Mouse (Mus musculus): ENCODE measurements around the gene Srcin1. TPM values are rescaled to one million over a fixed set of nuclear protein-coding genes. Genes with fewer than 3 reads are reported as not detected.

Srcin1 gene
- polyA plus RNA-seq, 1 experiment = 0.32 TPM

GRCm38 (mm10) chr11:97575075-97575474 lies 911 bp downstream of the Srcin1 start:
- Histone ChIP-seq H3K36me3 (ENCODE audit: control insufficient read depth, insufficient read depth, low read length) (no peaks in the 10 kb centered on the region), H3K4me1 (replicated peaks; ENCODE audit: control insufficient read depth, insufficient read depth, low read length) (peaks cover 7% of the 10 kb centered on the region), H3K27ac (ENCODE audit: control insufficient read depth, insufficient read depth, low read length) (no peak overlapping the region), H3K4me3 (ENCODE audit: control insufficient read depth, insufficient read depth, low read length) (peak overlapping the region; percentile 37), H3K27me3 (ENCODE audit: control insufficient read depth, insufficient read depth, low read length) (peaks cover 9% of the 10 kb centered on the region; the same call in 1 of the 2 replicates)
- 1% methylated on average over 56 of the region's 62 CpGs for WGBS
- DNase-seq = peak; percentile 20
- TF ChIP-seq POLR2A (IDR thresholded peaks at IDR 0.05; ENCODE audit: control insufficient read depth, extremely low read depth, insufficient read depth, low read length, poor library complexity) (no peak), CTCF (IDR thresholded peaks at IDR 0.05; ENCODE audit: borderline replicate concordance, control insufficient read depth, extremely low read depth, insufficient read depth, low read length, poor library complexity) (no peak)

GRCm38 (mm10) chr11:97574551-97575051 lies 1.4 kb downstream of the Srcin1 start:
- H3K27me3 ChIP-seq (ENCODE audit: control insufficient read depth, insufficient read depth, low read length) = peaks cover 9% of the 10 kb centered on the region; the same call in 1 of the 2 replicates
- TF ChIP-seq CTCF (IDR thresholded peaks at IDR 0.05; ENCODE audit: borderline replicate concordance, control insufficient read depth, extremely low read depth, insufficient read depth, low read length, poor library complexity) = no peak
- TF ChIP-seq POLR2A (IDR thresholded peaks at IDR 0.05; ENCODE audit: control insufficient read depth, extremely low read depth, insufficient read depth, low read length, poor library complexity) = no peak
- WGBS = 3% methylated on average over 37 of the region's 43 CpGs
- peak; percentile 7 for DNase-seq
- no peaks in the 10 kb centered on the region for H3K36me3 ChIP-seq (ENCODE audit: control insufficient read depth, insufficient read depth, low read length)
- H3K4me3 ChIP-seq (ENCODE audit: control insufficient read depth, insufficient read depth, low read length) = no peak overlapping the region
- H3K4me1 ChIP-seq (replicated peaks; ENCODE audit: control insufficient read depth, insufficient read depth, low read length) = peaks cover 7% of the 10 kb centered on the region
- H3K27ac ChIP-seq (ENCODE audit: control insufficient read depth, insufficient read depth, low read length) = no peak overlapping the region

GRCm38 (mm10) chr11:97573891-97574550 lies 2.0 kb downstream of the Srcin1 start:
- DNase-seq = peak; percentile 16
- WGBS = 5% methylated on average over 28 of the region's 28 CpGs
- TF ChIP-seq POLR2A (IDR thresholded peaks at IDR 0.05; ENCODE audit: control insufficient read depth, extremely low read depth, insufficient read depth, low read length, poor library complexity) = no peak
- no peak for TF ChIP-seq CTCF (IDR thresholded peaks at IDR 0.05; ENCODE audit: borderline replicate concordance, control insufficient read depth, extremely low read depth, insufficient read depth, low read length, poor library complexity)
- no peak overlapping the region for H3K4me3 ChIP-seq (ENCODE audit: control insufficient read depth, insufficient read depth, low read length)
- peaks cover 9% of the 10 kb centered on the region; the same call in 1 of the 2 replicates for H3K27me3 ChIP-seq (ENCODE audit: control insufficient read depth, insufficient read depth, low read length)
- no peaks in the 10 kb centered on the region for H3K36me3 ChIP-seq (ENCODE audit: control insufficient read depth, insufficient read depth, low read length)
- peaks cover 7% of the 10 kb centered on the region for H3K4me1 ChIP-seq (replicated peaks; ENCODE audit: control insufficient read depth, insufficient read depth, low read length)
- no peak overlapping the region for H3K27ac ChIP-seq (ENCODE audit: control insufficient read depth, insufficient read depth, low read length)

GRCm38 (mm10) chr11:97572895-97573480 lies 3.0 kb downstream of the Srcin1 start:
- no peak for DNase-seq
- Histone ChIP-seq H3K36me3 (ENCODE audit: control insufficient read depth, insufficient read depth, low read length) (no peaks in the 10 kb centered on the region), H3K27me3 (ENCODE audit: control insufficient read depth, insufficient read depth, low read length) (peaks cover 9% of the 10 kb centered on the region; the same call in 1 of the 2 replicates), H3K4me1 (replicated peaks; ENCODE audit: control insufficient read depth, insufficient read depth, low read length) (peaks cover 7% of the 10 kb centered on the region), H3K4me3 (ENCODE audit: control insufficient read depth, insufficient read depth, low read length) (no peak overlapping the region), H3K27ac (ENCODE audit: control insufficient read depth, insufficient read depth, low read length) (no peak overlapping the region)
- TF ChIP-seq POLR2A (IDR thresholded peaks at IDR 0.05; ENCODE audit: control insufficient read depth, extremely low read depth, insufficient read depth, low read length, poor library complexity) = no peak
- TF ChIP-seq CTCF (IDR thresholded peaks at IDR 0.05; ENCODE audit: borderline replicate concordance, control insufficient read depth, extremely low read depth, insufficient read depth, low read length, poor library complexity) = no peak
- WGBS = 36% methylated on average over 7 of the region's 7 CpGs

GRCm38 (mm10) chr11:97572089-97572345 lies 4.0 kb downstream of the Srcin1 start:
- Histone ChIP-seq H3K4me1 (replicated peaks; ENCODE audit: control insufficient read depth, insufficient read depth, low read length) (peaks cover 7% of the 10 kb centered on the region), H3K4me3 (ENCODE audit: control insufficient read depth, insufficient read depth, low read length) (no peak overlapping the region), H3K27ac (ENCODE audit: control insufficient read depth, insufficient read depth, low read length) (no peak overlapping the region), H3K27me3 (ENCODE audit: control insufficient read depth, insufficient read depth, low read length) (peaks cover 9% of the 10 kb centered on the region; the same call in 1 of the 2 replicates), H3K36me3 (ENCODE audit: control insufficient read depth, insufficient read depth, low read length) (no peaks in the 10 kb centered on the region)
- DNase-seq = no peak
- TF ChIP-seq POLR2A (IDR thresholded peaks at IDR 0.05; ENCODE audit: control insufficient read depth, extremely low read depth, insufficient read depth, low read length, poor library complexity) (no peak), CTCF (IDR thresholded peaks at IDR 0.05; ENCODE audit: borderline replicate concordance, control insufficient read depth, extremely low read depth, insufficient read depth, low read length, poor library complexity) (no peak)
- 24% methylated on average over 5 of the region's 5 CpGs for WGBS

- TF ChIP-seq CTCF (IDR thresholded peaks at IDR 0.05; ENCODE audit: borderline replicate concordance, control insufficient read depth, extremely low read depth, insufficient read depth, low read length, poor library complexity) (no peak), POLR2A (IDR thresholded peaks at IDR 0.05; ENCODE audit: control insufficient read depth, extremely low read depth, insufficient read depth, low read length, poor library complexity) (no peak)
- 24% methylated on average over 8 of the region's 8 CpGs for WGBS
- H3K36me3 ChIP-seq (ENCODE audit: control insufficient read depth, insufficient read depth, low read length) = no peaks in the 10 kb centered on the region
- H3K27me3 ChIP-seq (ENCODE audit: control insufficient read depth, insufficient read depth, low read length) = peaks cover 9% of the 10 kb centered on the region; the same call in 1 of the 2 replicates
- no peak for DNase-seq
- peaks cover 7% of the 10 kb centered on the region for H3K4me1 ChIP-seq (replicated peaks; ENCODE audit: control insufficient read depth, insufficient read depth, low read length)
- H3K27ac ChIP-seq (ENCODE audit: control insufficient read depth, insufficient read depth, low read length) = no peak overlapping the region
- H3K4me3 ChIP-seq (ENCODE audit: control insufficient read depth, insufficient read depth, low read length) = no peak overlapping the region
These were observed 4.5 kb downstream of the Srcin1 start for GRCm38 (mm10) chr11:97571266-97572088.
